Mouse (Mus musculus) left cerebral cortex, adult 18-20 months (tissue): ENCODE results near the gene CT030661.1. TPM values are rescaled to one million over a fixed set of nuclear protein-coding genes. Genes with fewer than 3 reads are reported as not detected.
"Not testable (repeated sequence)": the region's sequence is repeated elsewhere in the genome, so short reads cannot be mapped to it uniquely, and the experiment has no call there.

ENCODE experiments used
- DNase-seq, 2 experiments: peaks; one replicate each; pipeline ENCODE4 v3.0.0; 2021 to 2022; ENCODE audit warnings: low spot score in 2 of 2, mixed read lengths in 1 of 2
- long read RNA-seq, 2 experiments: library from polyadenylated mRNA; stranded (forward); transcript quantifications; one replicate each; pipeline ENCODE4 v2.0.0; 2021
- total RNA-seq, 2 experiments: library from RNA; stranded (reverse); gene quantifications; 2 replicates each; pipeline ENCODE4 v1.2.3; 2021

The CT030661.1 gene
- total RNA-seq, result 10 to 100 TPM; 10.3 to 11.9 TPM
- long read RNA-seq, experiment 1, partial matches to known transcripts, result 3 of 12 reads
- long read RNA-seq, experiment 1, other reads (novel, unspliced or antisense), result 6 of 12 reads
- long read RNA-seq, experiment 2, partial matches to known transcripts, result 0 of 4 reads
- long read RNA-seq, experiment 2, other reads (novel, unspliced or antisense), result 2 of 4 reads

GRCm38 (mm10) chr17:22314730-22315226 lies at the start of gene CT030661.1:
Gene CT030661.1 (minus strand): TSS chr17:22314837.
- DNase-seq, result peak; percentile 90 to 92

GRCm38 (mm10) chr17:22363895-22364294 lies 49.3 kb upstream of the CT030661.1 start:
- DNase-seq, result no peak

- peak; percentile 14 to 46 for DNase-seq
Measured at GRCm38 (mm10) chr17:22361101-22361781, 46.6 kb upstream of the CT030661.1 start, which contains the start of the genes Zfp944 and Zfp758. Gene Zfp944 (minus strand): TSS chr17:22361400. Gene Zfp758 (plus strand): TSS chr17:22361453.

- DNase-seq, result no peak
Measured at GRCm38 (mm10) chr17:22360572-22360971, 45.9 kb upstream of the CT030661.1 start.

GRCm38 (mm10) chr17:22352794-22353193 lies 38.2 kb upstream of the CT030661.1 start:
- DNase-seq, result peak; percentile 33 to 55

GRCm38 (mm10) chr17:22315247-22315646 lies 610 bp upstream of the CT030661.1 start:
- not testable (repeated sequence) for DNase-seq

- not testable (repeated sequence) for DNase-seq
Measured at GRCm38 (mm10) chr17:22314219-22314618, 418 bp downstream of the CT030661.1 start.

Other genes with a start within 250 kb of the CT030661.1 start
- under 1 TPM; 0.35 to 0.74 TPM for gene Zfp947, start 148.6 kb downstream of the CT030661.1 start, total RNA-seq
- gene Zfp994, start 89.2 kb downstream of the CT030661.1 start, total RNA-seq, result 1 to 10 TPM; 4.9 to 5.0 TPM
- 1 to 10 TPM; 9.0 to 9.3 TPM for gene Zfp944, start 46.6 kb upstream of the CT030661.1 start, total RNA-seq
- gene Zfp758, start 46.6 kb upstream of the CT030661.1 start, total RNA-seq, result 10 to 100 TPM; 10.9 to 11.5 TPM
- gene Zfp946, start 109.4 kb upstream of the CT030661.1 start, total RNA-seq, result 10 to 100 TPM; 11.6 to 14.5 TPM